Mouse (Mus musculus) heart, embryonic 16.5 days (tissue): Measurements from ENCODE around the gene Gm20388. TPM values are rescaled to one million over a fixed set of nuclear protein-coding genes. Genes with fewer than 3 reads are reported as not detected.
A peak's percentile ranks its signal among the peaks of the same experiment; 100 is the strongest.

Experiments used
- ATAC-seq: fragments of 200-750 bp; cut with Nextera tagmentation; replicated peaks from 2 replicates; pipeline ENCODE4 v1.8.0; 2017; ENCODE audit warnings: moderate number of reproducible peaks; ENCODE audit not compliant: insufficient read depth, low FRiP score; ENCODE audit errors: extremely low read depth
- H3K27ac ChIP-seq: fragments of 300-500 bp; sonication (generic); 2 replicates; pipeline ENCODE4 v1.5.1; 2014; ENCODE audit warnings: mild to moderate bottlenecking, low read length, control low read depth, moderate library complexity
- H3K27me3 ChIP-seq: fragments of 300-500 bp; sonication (generic); 2 replicates; pipeline ENCODE4 v1.6.1; 2014; ENCODE audit warnings: low read length, mixed read lengths; ENCODE audit not compliant: control insufficient read depth, insufficient read depth
- H3K36me3 ChIP-seq: fragments of 300-500 bp; sonication (generic); 2 replicates; pipeline ENCODE4 v1.6.1; 2014; ENCODE audit not compliant: control insufficient read depth, insufficient read depth
- H3K4me1 ChIP-seq: fragments of 300-500 bp; sonication (generic); 2 replicates; pipeline ENCODE4 v1.6.1; 2014; ENCODE audit warnings: low read length, mixed read lengths; ENCODE audit not compliant: control insufficient read depth, insufficient read depth
- H3K4me2 ChIP-seq: fragments of 300-500 bp; sonication (generic); 2 replicates; pipeline ENCODE4 v1.6.1; 2014; ENCODE audit warnings: low read depth, mild to moderate bottlenecking, control low read depth, low read length
- H3K4me3 ChIP-seq: fragments of 300-500 bp; sonication (generic); 2 replicates; pipeline ENCODE4 v1.5.1; 2014; ENCODE audit warnings: mild to moderate bottlenecking, control low read depth, low read length
- H3K9ac ChIP-seq: fragments of 300-500 bp; sonication (generic); 2 replicates; pipeline ENCODE4 v1.6.1; 2014; ENCODE audit warnings: low read length, control low read depth
- H3K9me3 ChIP-seq: fragments of 300-500 bp; sonication (generic); replicated peaks from 2 replicates; pipeline ENCODE4 v1.6.1; 2016; ENCODE audit warnings: low read length; ENCODE audit not compliant: control insufficient read depth
- WGBS: fragments of 180-500 bp; shearing (Covaris S2); extraction: QIAGEN DNeasy Blood & Tissue Kit; methylation state at CpG from one replicate; pipeline ENCODE4 v1.1.7; 2014; 5-methylcytosine and 5-hydroxymethylcytosine counted together
- polyA plus RNA-seq: library from polyadenylated mRNA; unstranded; fragments of >200 nt; fragmentation: Nextera tagmentation; extraction: Ambion mirVana; gene quantifications from 2 replicates; pipeline ENCODE4 v1.2.1, GENCODE M21; 2015

Gene Gm20388
- polyA plus RNA-seq, 1 experiment from 2014 or later: 4.5 TPM

- Histone ChIP-seq H3K27ac (no peak overlapping the region), H3K4me1 (peaks cover 21% of the 10 kb centered on the region), H3K9me3 (no peaks in the 10 kb centered on the region), H3K4me2 (no peak overlapping the region), H3K36me3 (peaks cover 15% of the 10 kb centered on the region), H3K4me3 (no peak overlapping the region), H3K9ac (no peak overlapping the region), H3K27me3 (no peaks in the 10 kb centered on the region)
- no peak for ATAC-seq
- WGBS: 56% methylated on average over 2 of the region's 2 CpGs
These were observed 2111.1 kb downstream of the Gm20388 start for GRCm38 (mm10) chr8:122021725-122022124.

- Histone ChIP-seq H3K4me3 (no peak overlapping the region), H3K9me3 (no peaks in the 10 kb centered on the region), H3K27ac (no peak overlapping the region), H3K9ac (no peak overlapping the region), H3K4me1 (peaks cover 21% of the 10 kb centered on the region), H3K36me3 (peaks cover 18% of the 10 kb centered on the region), H3K4me2 (no peak overlapping the region), H3K27me3 (no peaks in the 10 kb centered on the region)
- 74% methylated on average over 6 of the region's 6 CpGs for WGBS
- no peak for ATAC-seq
These were observed 2111.6 kb downstream of the Gm20388 start for GRCm38 (mm10) chr8:122022274-122022673.

DNA sequence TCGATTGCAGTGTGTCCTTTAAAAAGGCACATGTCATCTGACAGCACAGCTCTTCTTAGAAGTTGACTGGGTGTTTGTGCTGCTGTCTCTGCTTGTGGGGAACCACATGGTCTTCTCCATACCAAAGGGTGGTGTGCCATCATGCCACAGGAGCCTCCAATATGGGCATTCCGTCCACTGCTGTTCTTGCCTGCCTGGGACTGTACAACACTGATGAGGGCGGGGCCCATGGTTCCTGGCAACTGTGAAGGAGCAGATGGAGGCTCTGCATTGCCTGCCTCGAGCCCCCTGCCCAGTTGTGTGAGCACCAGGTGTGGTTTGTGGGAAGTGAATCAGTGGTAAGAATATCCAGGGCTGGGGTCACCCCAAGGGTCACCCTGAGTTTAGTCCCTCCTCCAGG lies 2112.1 kb downstream of the Gm20388 start:
- WGBS: 71% methylated on average over 4 of the region's 4 CpGs
- H3K4me2 ChIP-seq: no peak overlapping the region
- no peak overlapping the region for H3K27ac ChIP-seq
- H3K36me3 ChIP-seq: peaks cover 18% of the 10 kb centered on the region
- no peaks in the 10 kb centered on the region for H3K27me3 ChIP-seq
- no peaks in the 10 kb centered on the region for H3K9me3 ChIP-seq
- no peak overlapping the region for H3K4me3 ChIP-seq
- no peak for ATAC-seq
- peaks cover 21% of the 10 kb centered on the region for H3K4me1 ChIP-seq
- no peak overlapping the region for H3K9ac ChIP-seq

DNA sequence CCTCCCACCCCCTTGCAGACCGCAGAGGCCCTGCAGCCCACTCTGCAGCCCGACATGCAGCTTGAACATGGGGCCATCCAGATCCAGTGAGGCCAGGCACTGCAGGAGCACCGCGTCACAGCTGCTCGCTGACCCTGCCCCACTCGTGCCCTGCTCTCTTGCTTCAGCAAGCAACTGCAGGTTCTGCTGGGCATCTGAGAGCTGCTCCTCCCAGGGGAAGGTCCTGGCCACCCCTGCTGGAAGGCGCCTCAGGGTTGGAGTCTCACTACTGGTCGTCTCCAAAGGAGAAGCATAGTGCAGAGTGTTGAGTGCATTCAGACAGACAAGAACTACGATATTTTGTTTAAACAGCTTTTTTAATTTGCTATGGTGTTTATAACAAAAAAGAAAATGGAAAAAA lies 2114.9 kb downstream of the Gm20388 start:
- Histone ChIP-seq H3K9me3 (no peaks in the 10 kb centered on the region), H3K9ac (no peak overlapping the region), H3K4me1 (peaks cover 5% of the 10 kb centered on the region; the same call in 1 of the 2 replicates), H3K4me3 (no peak overlapping the region), H3K36me3 (peaks cover 18% of the 10 kb centered on the region), H3K4me2 (no peak overlapping the region), H3K27ac (no peak overlapping the region), H3K27me3 (no peaks in the 10 kb centered on the region)
- 89% methylated on average over 9 of the region's 9 CpGs for WGBS
- no peak for ATAC-seq

- H3K9me3 ChIP-seq: no peaks in the 10 kb centered on the region
- H3K36me3 ChIP-seq: peaks cover 18% of the 10 kb centered on the region
- no peak overlapping the region for H3K9ac ChIP-seq
- no peak overlapping the region for H3K27ac ChIP-seq
- H3K4me1 ChIP-seq: peaks cover 8% of the 10 kb centered on the region
- H3K4me2 ChIP-seq: no peak overlapping the region
- no peak overlapping the region for H3K4me3 ChIP-seq
- ATAC-seq: no peak
- 80% methylated on average over 4 of the region's 4 CpGs for WGBS
- H3K27me3 ChIP-seq: no peaks in the 10 kb centered on the region
These were observed 2117.5 kb downstream of the Gm20388 start for GRCm38 (mm10) chr8:122028116-122028515.

- H3K27ac ChIP-seq: no peak overlapping the region
- no peak for ATAC-seq
- no peaks in the 10 kb centered on the region for H3K9me3 ChIP-seq
- no peaks in the 10 kb centered on the region for H3K27me3 ChIP-seq
- H3K4me1 ChIP-seq: peaks cover 8% of the 10 kb centered on the region
- no peak overlapping the region for H3K4me2 ChIP-seq
- no peak overlapping the region for H3K9ac ChIP-seq
- H3K4me3 ChIP-seq: no peak overlapping the region
- peaks cover 10% of the 10 kb centered on the region for H3K36me3 ChIP-seq
- 30% methylated on average over 7 of the region's 7 CpGs for WGBS
These were observed 2120.3 kb downstream of the Gm20388 start for GRCm38 (mm10) chr8:122030965-122031364.

GRCm38 (mm10) chr8:122032741-122033140 lies 2122.1 kb downstream of the Gm20388 start:
- peaks cover 19% of the 10 kb centered on the region for H3K4me1 ChIP-seq
- H3K4me2 ChIP-seq: no peak overlapping the region
- no peaks in the 10 kb centered on the region for H3K9me3 ChIP-seq
- no peaks in the 10 kb centered on the region for H3K36me3 ChIP-seq
- H3K9ac ChIP-seq: no peak overlapping the region
- H3K27ac ChIP-seq: no peak overlapping the region
- no peak overlapping the region for H3K4me3 ChIP-seq
- WGBS: 45% methylated on average over 9 of the region's 9 CpGs
- H3K27me3 ChIP-seq: no peaks in the 10 kb centered on the region
- no peak for ATAC-seq

DNA sequence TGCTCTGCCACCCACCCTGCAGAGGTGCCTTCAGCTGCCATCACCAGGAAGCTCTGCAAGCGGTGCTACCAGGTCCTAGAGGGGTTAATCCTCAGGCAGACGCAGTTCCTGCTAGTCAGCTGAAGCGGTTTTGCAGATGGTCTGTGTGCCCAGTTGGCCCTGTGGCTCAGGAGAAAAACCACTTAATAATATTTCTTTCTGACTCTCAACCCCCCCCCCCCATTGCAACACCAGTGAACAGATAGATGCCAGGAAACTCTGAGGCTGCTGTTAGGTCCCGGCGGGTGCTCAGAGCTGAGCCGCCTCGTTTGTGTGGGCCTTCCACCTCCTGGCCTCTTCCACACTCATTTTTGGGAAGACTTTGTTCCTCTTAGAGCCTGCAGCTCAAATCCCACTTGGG lies 2124.9 kb downstream of the Gm20388 start:
- no peaks in the 10 kb centered on the region for H3K27me3 ChIP-seq
- 69% methylated on average over 7 of the region's 7 CpGs for WGBS
- H3K9ac ChIP-seq: no peak overlapping the region
- no peak for ATAC-seq
- H3K36me3 ChIP-seq: no peaks in the 10 kb centered on the region
- no peak overlapping the region for H3K27ac ChIP-seq
- H3K4me3 ChIP-seq: no peak overlapping the region
- H3K4me1 ChIP-seq: peaks cover 19% of the 10 kb centered on the region
- no peak overlapping the region for H3K4me2 ChIP-seq
- H3K9me3 ChIP-seq: no peaks in the 10 kb centered on the region

- no peaks in the 10 kb centered on the region for H3K9me3 ChIP-seq
- H3K4me2 ChIP-seq: no peak overlapping the region
- H3K4me1 ChIP-seq: peaks cover 12% of the 10 kb centered on the region
- no peak overlapping the region for H3K4me3 ChIP-seq
- WGBS: 37% methylated on average over 6 of the region's 6 CpGs
- no peaks in the 10 kb centered on the region for H3K36me3 ChIP-seq
- H3K27me3 ChIP-seq: no peaks in the 10 kb centered on the region
- no peak overlapping the region for H3K9ac ChIP-seq
- ATAC-seq: peak; percentile 70
- H3K27ac ChIP-seq: no peak overlapping the region
These were observed 2125.7 kb downstream of the Gm20388 start for GRCm38 (mm10) chr8:122036325-122036724.

DNA sequence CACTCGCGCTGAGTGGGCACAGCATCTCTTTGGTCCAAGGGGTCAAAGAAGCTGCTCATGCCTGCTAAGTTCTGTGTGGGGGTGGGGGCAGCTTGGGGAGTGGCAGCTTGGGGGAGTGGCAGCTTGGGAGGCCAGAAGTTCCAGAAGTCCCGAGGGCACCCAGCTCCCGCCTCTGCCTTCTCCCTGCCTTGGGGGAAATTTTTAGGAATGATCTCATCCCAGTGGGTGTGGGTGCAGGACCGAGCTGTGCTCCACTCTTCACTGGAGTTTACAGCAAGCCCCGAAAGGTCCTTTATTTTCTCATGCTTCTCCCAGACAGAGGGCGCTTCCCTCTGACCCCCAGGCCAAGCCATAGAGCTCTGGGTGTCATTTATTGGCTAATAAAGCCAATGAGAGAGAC lies 2126.6 kb downstream of the Gm20388 start:
- Histone ChIP-seq H3K27ac (no peak overlapping the region), H3K4me1 (peaks cover 12% of the 10 kb centered on the region), H3K4me2 (no peak overlapping the region), H3K27me3 (no peaks in the 10 kb centered on the region), H3K4me3 (no peak overlapping the region), H3K9ac (no peak overlapping the region), H3K36me3 (no peaks in the 10 kb centered on the region), H3K9me3 (no peaks in the 10 kb centered on the region)
- no peak for ATAC-seq
- 74% methylated on average over 7 of the region's 7 CpGs for WGBS
